Mouse (Mus musculus) liver, embryonic 13.5 days (tissue): Measurements from ENCODE around the gene Phc2. TPM values are rescaled to one million over a fixed set of nuclear protein-coding genes. Genes with fewer than 3 reads are reported as not detected.
A peak's percentile ranks its signal among the peaks of the same experiment; 100 is the strongest.

Experiments used
- ATAC-seq: fragments of 200-750 bp; cut with Nextera tagmentation; 2 replicates; pipeline ENCODE4 v1.8.0; 2017; ENCODE audit warnings: low read depth, mild to moderate bottlenecking, moderate number of reproducible peaks, moderate library complexity
- DNase-seq: peaks from one replicate; pipeline ENCODE4 v3.0.0; 2022
- H3K27ac ChIP-seq: fragments of 300-500 bp; sonication (generic); 2 replicates; pipeline ENCODE4 v1.5.1; 2015; ENCODE audit warnings: moderate library complexity, mild to moderate bottlenecking, inconsistent platforms
- H3K27me3 ChIP-seq: fragments of 300-500 bp; sonication (generic); 2 replicates; pipeline ENCODE4 v1.6.1; 2015; ENCODE audit warnings: mild to moderate bottlenecking, inconsistent platforms
- H3K36me3 ChIP-seq: fragments of 300-500 bp; sonication (generic); 2 replicates; pipeline ENCODE4 v1.6.1; 2015; ENCODE audit warnings: mild to moderate bottlenecking, inconsistent platforms
- H3K4me1 ChIP-seq: fragments of 300-500 bp; sonication (generic); replicated peaks from 2 replicates; pipeline ENCODE4 v1.6.1; 2015; ENCODE audit warnings: inconsistent platforms
- H3K4me2 ChIP-seq: fragments of 300-500 bp; sonication (generic); 2 replicates; pipeline ENCODE4 v1.6.1; 2015; ENCODE audit warnings: inconsistent platforms, mild to moderate bottlenecking, moderate library complexity
- H3K4me3 ChIP-seq: fragments of 300-500 bp; sonication (generic); replicated peaks from 2 replicates; pipeline ENCODE4 v1.5.1; 2015; ENCODE audit warnings: mild to moderate bottlenecking, inconsistent platforms
- H3K9ac ChIP-seq: fragments of 300-500 bp; sonication (generic); 2 replicates; pipeline ENCODE4 v1.6.1; 2015; ENCODE audit warnings: mild to moderate bottlenecking, inconsistent platforms
- H3K9me3 ChIP-seq: fragments of 300-500 bp; sonication (generic); replicated peaks from 2 replicates; pipeline ENCODE4 v1.6.1; 2016; ENCODE audit warnings: inconsistent platforms
- WGBS: fragments of 180-500 bp; shearing (Covaris S2); methylation state at CpG from one replicate; pipeline ENCODE4 v1.1.7; 2015; ENCODE audit not compliant: insufficient replicate concordance; 5-methylcytosine and 5-hydroxymethylcytosine counted together
- polyA plus RNA-seq: library from polyadenylated mRNA; unstranded; fragments of >200 nt; fragmentation: Nextera tagmentation; extraction: Ambion mirVana; gene quantifications from 2 replicates; pipeline ENCODE4 v1.2.1, GENCODE M21; 2015

Gene Phc2
- polyA plus RNA-seq, 1 experiment from 2014 or later: 12.9 TPM

GRCm38 (mm10) chr4:128710286-128710685 lies 55.8 kb downstream of the Phc2 start:
- Histone ChIP-seq H3K4me2 (no peak overlapping the region), H3K9ac (no peak overlapping the region)

DNA sequence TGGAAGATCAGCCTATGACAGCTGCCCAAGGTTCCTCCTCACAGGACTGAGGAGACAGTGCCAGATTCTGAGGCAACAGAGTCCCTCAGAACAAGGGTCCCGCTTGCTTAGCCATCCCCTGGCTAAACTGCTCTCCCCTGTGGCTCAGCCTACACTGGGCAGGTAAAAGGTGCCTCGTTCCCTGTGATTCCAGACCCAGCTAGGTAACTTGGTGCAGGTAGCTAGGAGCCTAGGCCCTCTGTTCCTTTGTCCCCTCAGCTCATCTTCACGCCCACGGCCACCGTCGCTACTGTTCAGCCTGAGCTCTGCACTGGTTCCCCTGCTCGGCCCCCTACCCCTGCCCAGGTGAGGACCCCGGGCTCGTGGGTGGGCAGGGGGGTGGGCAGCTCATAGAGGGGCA lies 56.3 kb downstream of the Phc2 start:
- H3K4me1 ChIP-seq: peaks cover 46% of the 10 kb centered on the region
- H3K4me2 ChIP-seq: peak overlapping the region; percentile 72; the same call in 1 of the 2 replicates
- 68% methylated on average over 9 of the region's 9 CpGs for WGBS
- no peak overlapping the region for H3K4me3 ChIP-seq
- no peaks in the 10 kb centered on the region for H3K36me3 ChIP-seq
- peaks cover 10% of the 10 kb centered on the region for H3K27me3 ChIP-seq
- DNase-seq: no peak
- H3K27ac ChIP-seq: no peak overlapping the region
- H3K9me3 ChIP-seq: no peaks in the 10 kb centered on the region
- H3K9ac ChIP-seq: no peak overlapping the region
- ATAC-seq: no peak

More at GRCm38 (mm10) chr4:128710286-128710685, 55.8 kb downstream of the Phc2 start:
- ATAC-seq (no peak), DNase-seq (no peak)
- H3K27ac ChIP-seq: no peak overlapping the region
- peaks cover 41% of the 10 kb centered on the region for H3K4me1 ChIP-seq
- H3K27me3 ChIP-seq: peaks cover 10% of the 10 kb centered on the region
- no peaks in the 10 kb centered on the region for H3K9me3 ChIP-seq
- H3K36me3 ChIP-seq: no peaks in the 10 kb centered on the region
- 78% methylated on average over 6 of the region's 6 CpGs for WGBS
- no peak overlapping the region for H3K4me3 ChIP-seq

DNA sequence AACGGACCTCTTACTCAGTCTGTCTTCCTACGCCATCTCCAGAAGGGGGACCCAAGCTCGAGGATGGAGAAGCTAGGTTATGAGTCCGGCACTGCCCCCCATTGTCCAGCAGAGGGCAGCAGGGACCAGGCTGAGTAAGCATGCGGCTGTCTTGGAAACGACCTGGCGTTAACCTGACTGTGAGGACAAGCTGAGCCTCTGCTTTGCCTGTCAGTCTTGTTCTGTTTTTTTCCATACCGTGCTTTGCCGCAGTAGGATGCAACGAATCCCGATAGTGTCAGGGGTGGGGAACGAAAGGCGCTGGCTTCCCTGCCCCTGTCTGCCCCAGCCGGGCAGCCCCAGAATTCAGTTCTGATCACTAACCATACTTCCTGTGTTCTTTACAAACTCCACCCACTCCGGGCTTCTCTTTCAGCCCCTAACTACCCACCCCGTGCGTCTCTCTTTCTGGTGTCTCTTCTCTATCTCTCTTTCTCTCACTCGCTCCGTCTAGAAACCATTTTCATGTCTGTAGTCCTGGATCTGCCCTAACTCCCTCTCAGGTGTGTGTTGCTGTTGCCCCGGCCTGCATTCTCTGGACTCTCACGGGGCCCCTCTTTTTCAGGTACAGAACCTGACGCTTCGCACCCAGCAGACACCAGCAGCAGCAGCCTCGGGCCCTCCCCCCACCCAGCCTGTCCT lies 57.1 kb downstream of the Phc2 start:
- H3K36me3 ChIP-seq: no peaks in the 10 kb centered on the region
- DNase-seq (peak; percentile 79), ATAC-seq (peak; percentile 66)
- H3K27ac ChIP-seq: no peak overlapping the region; the same call in 1 of the 2 replicates
- peak overlapping the region; percentile 72 for H3K4me2 ChIP-seq
- H3K27me3 ChIP-seq: peaks cover 10% of the 10 kb centered on the region
- H3K4me1 ChIP-seq: peaks cover 50% of the 10 kb centered on the region
- peak overlapping the region; percentile 55 for H3K9ac ChIP-seq
- peak overlapping the region; percentile 50 for H3K4me3 ChIP-seq
- 5% methylated on average over 24 of the region's 24 CpGs for WGBS
- H3K9me3 ChIP-seq: no peaks in the 10 kb centered on the region

DNA sequence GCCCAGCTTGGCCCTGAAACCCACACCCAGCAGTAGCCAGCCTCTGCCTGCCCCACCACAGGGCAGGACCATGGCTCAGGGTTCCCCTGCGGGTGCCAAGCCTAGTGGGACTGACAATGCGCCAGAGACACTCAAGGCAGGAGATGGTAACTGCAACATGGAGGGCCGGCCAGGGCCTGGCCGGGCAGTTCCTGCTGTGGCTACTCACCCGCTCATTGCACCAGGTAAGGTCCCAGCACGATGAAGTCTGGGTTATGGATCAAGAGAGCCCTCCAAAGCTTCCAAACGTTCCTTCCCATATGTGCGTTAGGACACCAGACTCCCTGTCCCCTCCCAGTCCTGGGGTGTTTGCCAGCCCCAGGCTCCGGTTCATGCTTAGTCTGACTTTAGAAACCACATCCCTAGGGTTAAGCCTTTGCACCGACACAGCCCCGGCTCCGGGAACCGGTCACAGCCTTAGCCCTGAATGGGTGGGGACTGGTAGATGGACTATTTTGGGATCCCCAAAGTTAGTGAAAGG lies 57.7 kb downstream of the Phc2 start:
- H3K27ac ChIP-seq: no peak overlapping the region; the same call in 1 of the 2 replicates
- 62% methylated on average over 13 of the region's 13 CpGs for WGBS
- H3K4me1 ChIP-seq: peaks cover 47% of the 10 kb centered on the region
- ATAC-seq (no peak), DNase-seq (no peak)
- peak overlapping the region; percentile 55 for H3K9ac ChIP-seq
- peaks cover 10% of the 10 kb centered on the region for H3K27me3 ChIP-seq
- H3K9me3 ChIP-seq: no peaks in the 10 kb centered on the region
- peak overlapping the region; percentile 72 for H3K4me2 ChIP-seq
- no peaks in the 10 kb centered on the region for H3K36me3 ChIP-seq
- peak overlapping the region; percentile 50 for H3K4me3 ChIP-seq

DNA sequence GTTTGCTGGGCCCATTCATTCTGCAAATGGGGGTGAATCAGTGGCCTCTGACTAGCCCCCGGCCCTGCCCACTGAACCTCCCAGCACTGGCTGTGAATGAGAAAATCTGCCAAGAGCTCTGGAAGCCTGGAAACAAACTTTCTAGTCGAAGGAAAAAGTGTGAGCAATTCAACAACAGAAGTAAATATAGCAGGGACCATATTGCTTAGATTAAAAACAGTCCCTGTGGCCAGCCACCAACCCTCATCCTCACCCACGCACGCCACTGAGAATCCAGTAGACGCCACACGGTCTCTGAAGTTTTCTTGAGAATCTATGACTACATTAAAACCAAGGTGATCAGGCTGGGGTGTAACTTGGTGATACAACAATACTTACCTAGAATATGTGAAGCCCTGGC lies 58.4 kb downstream of the Phc2 start:
- Histone ChIP-seq H3K4me3 (no peak overlapping the region), H3K27me3 (peaks cover 5% of the 10 kb centered on the region), H3K4me2 (no peak overlapping the region), H3K9me3 (no peaks in the 10 kb centered on the region), H3K27ac (no peak overlapping the region), H3K4me1 (peaks cover 47% of the 10 kb centered on the region), H3K36me3 (no peaks in the 10 kb centered on the region), H3K9ac (no peak overlapping the region)
- ATAC-seq (no peak), DNase-seq (no peak)
- WGBS: 77% methylated on average over 6 of the region's 6 CpGs

- Histone ChIP-seq H3K4me1 (peaks cover 46% of the 10 kb centered on the region), H3K9ac (no peak overlapping the region), H3K27ac (no peak overlapping the region), H3K9me3 (no peaks in the 10 kb centered on the region), H3K4me3 (no peak overlapping the region), H3K4me2 (peak overlapping the region; percentile 13; the same call in 1 of the 2 replicates), H3K27me3 (no peaks in the 10 kb centered on the region; the same call in 1 of the 2 replicates), H3K36me3 (no peaks in the 10 kb centered on the region)
- ATAC-seq (no peak), DNase-seq (no peak)
- 56% methylated on average over 14 of the region's 14 CpGs for WGBS
Measured at GRCm38 (mm10) chr4:128715241-128716204, 61.0 kb downstream of the Phc2 start.

DNA sequence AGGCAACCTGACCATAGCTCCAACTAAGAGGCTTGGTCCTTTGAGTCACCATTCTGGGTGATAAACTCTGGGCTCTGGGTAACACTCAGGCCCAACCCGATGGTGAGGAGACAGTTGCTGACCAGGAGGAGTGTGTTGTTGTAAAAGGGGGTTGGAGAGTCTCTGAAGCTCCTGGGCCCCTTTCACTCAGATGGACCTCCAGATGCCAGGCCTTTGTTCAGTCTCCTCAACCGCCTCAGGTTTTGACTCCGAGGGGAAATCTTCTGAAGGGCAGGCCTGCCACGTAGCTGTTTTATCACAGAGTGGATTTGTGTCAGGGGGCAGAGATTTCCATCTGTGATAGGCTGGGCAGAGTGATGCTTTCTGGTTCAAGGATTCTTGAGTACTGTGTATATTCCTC lies 61.8 kb downstream of the Phc2 start:
- no peak overlapping the region for H3K9ac ChIP-seq
- 41% methylated on average over 4 of the region's 4 CpGs for WGBS
- H3K36me3 ChIP-seq: no peaks in the 10 kb centered on the region
- no peaks in the 10 kb centered on the region for H3K27me3 ChIP-seq
- H3K4me3 ChIP-seq: no peak overlapping the region
- DNase-seq: no peak
- H3K4me1 ChIP-seq: peaks cover 48% of the 10 kb centered on the region
- H3K4me2 ChIP-seq: no peak overlapping the region
- no peaks in the 10 kb centered on the region for H3K9me3 ChIP-seq
- no peak overlapping the region for H3K27ac ChIP-seq
- ATAC-seq: no peak

DNA sequence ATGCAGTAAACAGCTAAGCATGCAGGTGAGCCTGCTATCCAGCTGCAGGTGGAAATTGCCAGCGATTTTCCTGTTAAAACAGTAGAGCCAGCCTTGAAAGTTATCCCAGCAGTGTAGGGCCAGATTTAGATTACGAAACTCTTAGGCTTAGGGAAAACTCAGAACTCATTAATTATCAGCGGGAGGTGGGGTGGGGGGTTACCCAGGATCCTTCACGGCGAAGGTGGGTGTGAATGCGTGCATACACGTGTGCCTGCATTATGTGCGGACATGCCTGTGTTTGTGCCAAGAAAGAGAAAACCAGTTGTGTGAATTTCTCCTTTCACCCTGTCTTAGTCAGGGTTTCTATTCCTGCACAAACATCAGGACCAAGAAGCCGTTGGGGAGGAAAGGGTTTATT lies 62.2 kb downstream of the Phc2 start:
- ATAC-seq: no peak
- no peak overlapping the region for H3K4me3 ChIP-seq
- WGBS: 76% methylated on average over 9 of the region's 9 CpGs

DNA sequence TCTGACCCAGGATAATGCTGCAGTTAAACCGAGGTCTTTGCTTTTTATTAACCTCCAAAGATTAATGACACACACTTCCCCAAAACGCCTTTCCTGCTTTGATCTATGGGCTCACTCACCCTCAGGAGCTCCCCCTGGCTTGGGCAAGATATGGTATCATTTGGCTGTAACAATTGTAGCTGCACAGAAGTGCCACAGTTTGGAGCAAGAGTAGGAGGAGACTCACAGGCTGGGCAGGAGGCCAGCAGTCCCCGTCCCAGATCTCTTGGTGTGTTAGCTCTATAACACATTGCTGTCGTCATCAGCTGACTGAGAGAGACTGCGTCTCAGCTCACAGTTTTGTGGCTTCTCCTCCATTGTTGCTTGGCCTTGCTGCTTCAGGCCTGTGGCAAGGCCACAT lies 65.6 kb downstream of the Phc2 start:
- DNase-seq: no peak
- Histone ChIP-seq H3K9me3 (no peaks in the 10 kb centered on the region), H3K4me2 (no peak overlapping the region), H3K27me3 (no peaks in the 10 kb centered on the region), H3K4me3 (no peak overlapping the region), H3K36me3 (no peaks in the 10 kb centered on the region), H3K9ac (no peak overlapping the region), H3K27ac (no peak overlapping the region), H3K4me1 (peaks cover 34% of the 10 kb centered on the region)
- 12% methylated on average over 5 of the region's 5 CpGs for WGBS
- peak; percentile 68 for ATAC-seq

More for the DNA sequence above, 62.2 kb downstream of the Phc2 start:
- H3K4me1 ChIP-seq: peaks cover 45% of the 10 kb centered on the region
- no peak overlapping the region for H3K9ac ChIP-seq
- no peak for DNase-seq
- no peak overlapping the region for H3K27ac ChIP-seq
- H3K4me2 ChIP-seq: no peak overlapping the region
- H3K9me3 ChIP-seq: no peaks in the 10 kb centered on the region
- H3K27me3 ChIP-seq: no peaks in the 10 kb centered on the region
- no peaks in the 10 kb centered on the region for H3K36me3 ChIP-seq

DNA sequence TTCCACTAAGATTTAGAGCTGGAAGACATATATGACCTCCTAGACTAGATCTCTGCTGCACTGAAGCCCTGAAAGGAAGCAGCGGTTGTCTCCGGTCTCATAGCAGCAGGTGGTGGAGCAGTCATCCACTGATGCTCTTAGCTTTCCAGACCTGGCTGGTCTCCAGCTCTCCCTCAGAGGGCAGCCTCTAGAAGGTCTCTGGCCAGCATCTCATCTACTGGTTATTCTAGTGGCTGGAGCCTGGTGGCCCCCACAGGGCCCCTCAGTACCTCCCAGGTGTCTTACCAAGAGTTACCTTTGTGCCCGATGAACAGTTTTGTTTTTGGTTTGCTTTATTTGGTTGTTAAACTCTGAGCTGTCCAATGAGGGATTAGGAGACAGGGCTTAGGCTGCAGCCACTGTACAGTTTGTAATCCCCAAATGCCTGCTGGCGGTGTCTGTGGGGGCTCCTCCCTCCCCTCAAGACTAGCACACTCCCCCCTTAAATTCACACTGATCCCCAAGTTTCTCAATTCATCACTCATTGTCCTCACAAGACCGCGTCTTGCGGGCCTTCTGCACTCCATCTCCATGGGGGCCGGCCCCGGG lies 66.7 kb downstream of the Phc2 start:
- ATAC-seq (no peak), DNase-seq (no peak)
- no peak overlapping the region for H3K4me2 ChIP-seq
- no peaks in the 10 kb centered on the region for H3K36me3 ChIP-seq
- no peaks in the 10 kb centered on the region for H3K9me3 ChIP-seq
- no peak overlapping the region for H3K9ac ChIP-seq
- H3K27me3 ChIP-seq: no peaks in the 10 kb centered on the region
- peaks cover 24% of the 10 kb centered on the region for H3K4me1 ChIP-seq
- no peak overlapping the region for H3K4me3 ChIP-seq
- WGBS: 79% methylated on average over 9 of the region's 9 CpGs
- no peak overlapping the region for H3K27ac ChIP-seq

- Histone ChIP-seq H3K4me2 (no peak overlapping the region), H3K9ac (no peak overlapping the region), H3K36me3 (no peaks in the 10 kb centered on the region), H3K9me3 (no peaks in the 10 kb centered on the region), H3K27ac (no peak overlapping the region), H3K27me3 (no peaks in the 10 kb centered on the region), H3K4me1 (peaks cover 26% of the 10 kb centered on the region), H3K4me3 (no peak overlapping the region)
- ATAC-seq (no peak), DNase-seq (no peak)
- 71% methylated on average over 4 of the region's 4 CpGs for WGBS
Measured at GRCm38 (mm10) chr4:128721761-128722160, 67.3 kb downstream of the Phc2 start.
